Mouse (Mus musculus) bone marrow macrophage, adult 2 months (primary cell): ENCODE results near the gene Zfp541. TPM values are rescaled to one million over a fixed set of nuclear protein-coding genes. Genes with fewer than 3 reads are reported as not detected.

Experiments used
- H3K27ac ChIP-seq: 2 replicates; pipeline ENCODE4 v1.5.1; 2012; ENCODE audit warnings: low read depth, low read length; ENCODE audit not compliant: insufficient read depth
- H3K4me1 ChIP-seq: 2 replicates; pipeline ENCODE4 v1.6.1; 2012; ENCODE audit warnings: low read length; ENCODE audit not compliant: control insufficient read depth, insufficient read depth
- H3K4me3 ChIP-seq: 2 replicates; pipeline ENCODE4 v1.5.1; 2012; ENCODE audit warnings: mild to moderate bottlenecking, low read length, moderate library complexity; ENCODE audit not compliant: insufficient read depth
- CTCF ChIP-seq: IDR thresholded peaks from 2 replicates; pipeline ENCODE4 v1.5.1; 2012; ENCODE audit warnings: low read depth, mild to moderate bottlenecking, low read length, moderate library complexity
- POLR2A ChIP-seq: IDR thresholded peaks from 2 replicates; pipeline ENCODE4 v1.6.1; 2012; ENCODE audit warnings: mild to moderate bottlenecking, low read depth, low read length, borderline replicate concordance
- polyA plus RNA-seq: library from polyadenylated mRNA; stranded (reverse); fragments of >200 nt; gene quantifications from 2 replicates; pipeline ENCODE4 v1.2.4, GENCODE M21; 2012; ENCODE audit not compliant: missing spikeins, insufficient read depth, insufficient read length

Zfp541 gene
- polyA plus RNA-seq, 1 experiment: 0.48 TPM

- peaks cover 4% of the 10 kb centered on the region; the same call in 1 of the 2 replicates for H3K4me1 ChIP-seq
These were observed 72.1 kb downstream of the Zfp541 start for GRCm38 (mm10) chr7:16133691-16134090.

GRCm38 (mm10) chr7:16134951-16135392, 73.4 kb downstream of the Zfp541 start:
- Histone ChIP-seq H3K27ac (no peak overlapping the region), H3K4me1 (peaks cover 3% of the 10 kb centered on the region; the same call in 1 of the 2 replicates), H3K4me3 (no peak overlapping the region)
- TF ChIP-seq CTCF (no peak), POLR2A (no peak)

More at GRCm38 (mm10) chr7:16133691-16134090, 72.1 kb downstream of the Zfp541 start:
- H3K4me3 ChIP-seq: no peak overlapping the region
- TF ChIP-seq CTCF (no peak), POLR2A (no peak)
- no peak overlapping the region for H3K27ac ChIP-seq

Other genes starting within 250 kb of the Zfp541 start
- gene Obox6, start 222.1 kb upstream of the Zfp541 start, polyA plus RNA-seq: not detected in 2 replicates
- not detected in 2 replicates for gene Crx, start 181.8 kb upstream of the Zfp541 start, polyA plus RNA-seq
- gene Crxos, start 179.2 kb upstream of the Zfp541 start, polyA plus RNA-seq: not detected in 2 replicates
- 51.4 and 52.0 TPM in 2 replicates for gene Selenow, start 139.4 kb upstream of the Zfp541 start, polyA plus RNA-seq
- 184 and 188 TPM in 2 replicates for gene Nop53, start 115.7 kb upstream of the Zfp541 start, polyA plus RNA-seq
- gene Ehd2, start 94.2 kb upstream of the Zfp541 start, polyA plus RNA-seq: 0.52 and 1.2 TPM in 2 replicates
- gene Bicra, start 13.9 kb upstream of the Zfp541 start, polyA plus RNA-seq: 22.1 and 35.5 TPM in 2 replicates
- 187 and 189 TPM in 2 replicates for gene Napa, start 36.6 kb downstream of the Zfp541 start, polyA plus RNA-seq
- gene Kptn, start 58.1 kb downstream of the Zfp541 start, polyA plus RNA-seq: 11.8 and 13.1 TPM in 2 replicates
- not detected in 2 replicates for gene Slc8a2, start 68.0 kb downstream of the Zfp541 start, polyA plus RNA-seq
- gene Meis3, start 113.3 kb downstream of the Zfp541 start, polyA plus RNA-seq: 16.1 and 20.3 TPM in 2 replicates
- 21.3 and 23.1 TPM in 2 replicates for gene Dhx34, start 160.2 kb downstream of the Zfp541 start, polyA plus RNA-seq
- gene C5ar2, start 182.3 kb downstream of the Zfp541 start, polyA plus RNA-seq: 18.4 and 18.5 TPM in 2 replicates
- gene C5ar1, start 197.7 kb downstream of the Zfp541 start, polyA plus RNA-seq: 463 and 511 TPM in 2 replicates
- 11.7 and 14.0 TPM in 2 replicates for gene Inafm1, start 211.8 kb downstream of the Zfp541 start, polyA plus RNA-seq
- gene Ccdc9, start 225.0 kb downstream of the Zfp541 start, polyA plus RNA-seq: 143 and 146 TPM in 2 replicates
- gene Bbc3, start 246.6 kb downstream of the Zfp541 start, polyA plus RNA-seq: 26.6 and 27.6 TPM in 2 replicates